Mouse (Mus musculus) adrenal gland (tissue): ENCODE data around the gene Dennd5b.
"Not testable (repeated sequence)": the region's sequence is repeated elsewhere in the genome, so short reads cannot be mapped to it uniquely, and the experiment has no call there.

Experiments
- intact Hi-C: fragments of 180-260 bp; cut with DNase I; formaldehyde crosslinking; loops from one replicate; pipeline ENCODE4 v1.15.1; 2025

Gene Dennd5b

DNA sequence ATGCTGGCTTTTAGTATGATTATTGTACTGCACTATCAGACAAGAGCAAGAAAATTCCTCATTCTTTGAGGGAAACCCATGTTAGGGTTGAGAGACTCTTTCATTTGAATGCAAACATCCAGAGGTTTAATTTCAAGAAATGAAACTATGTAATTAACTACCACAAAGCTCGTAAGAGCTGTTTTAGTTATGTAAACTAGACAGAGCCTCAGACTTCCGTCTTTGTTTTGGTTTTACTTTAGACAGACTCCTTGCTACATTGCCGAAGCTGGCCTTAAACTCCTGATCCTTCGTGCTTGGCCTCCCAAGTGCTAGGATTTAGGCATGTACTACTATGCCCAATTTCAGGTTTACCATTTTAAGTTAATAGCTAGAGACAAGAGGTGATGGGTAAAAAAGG is 61.4 kb downstream of the Dennd5b start:
- intact Hi-C loops, result no loop called here

DNA sequence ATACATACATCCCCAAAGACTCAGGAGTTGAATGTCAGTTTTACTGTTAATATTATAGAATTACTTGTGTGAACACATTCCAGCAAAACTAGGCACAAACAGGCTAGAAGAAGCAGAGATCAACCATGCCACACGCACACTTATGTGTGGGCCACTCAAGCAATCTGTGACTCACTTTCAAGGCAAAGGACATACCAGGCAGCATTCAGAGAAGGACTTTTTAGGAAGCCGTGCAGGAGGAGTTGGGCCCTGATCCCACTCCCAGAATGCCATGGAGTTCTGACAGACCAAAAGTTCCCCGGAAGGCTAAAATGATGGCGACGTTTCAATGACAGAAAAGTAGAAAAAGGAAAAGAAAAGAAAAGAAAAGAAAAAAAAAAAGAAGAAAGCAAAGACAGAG is 69.3 kb downstream of the Dennd5b start:
- intact Hi-C loops, result no loop called here

DNA sequence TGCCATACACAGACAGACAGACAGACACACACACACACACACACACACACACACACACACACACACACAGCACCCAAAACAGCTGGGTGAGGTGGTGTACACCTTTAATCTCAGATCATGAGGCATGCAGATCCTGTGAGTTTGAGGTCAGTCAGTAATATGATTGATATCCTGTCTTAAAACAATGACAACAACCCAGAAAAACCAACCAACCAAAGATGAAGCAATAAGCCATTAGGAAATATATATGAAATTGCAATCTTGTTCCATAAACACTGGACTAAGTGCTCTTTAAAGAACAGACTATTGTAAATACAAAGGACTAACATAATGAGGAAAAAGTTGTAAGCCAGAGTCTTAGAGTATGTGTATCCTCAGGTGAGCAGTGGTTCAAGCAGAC is 70.1 kb downstream of the Dennd5b start:
- intact Hi-C loops, result no loop called here

DNA sequence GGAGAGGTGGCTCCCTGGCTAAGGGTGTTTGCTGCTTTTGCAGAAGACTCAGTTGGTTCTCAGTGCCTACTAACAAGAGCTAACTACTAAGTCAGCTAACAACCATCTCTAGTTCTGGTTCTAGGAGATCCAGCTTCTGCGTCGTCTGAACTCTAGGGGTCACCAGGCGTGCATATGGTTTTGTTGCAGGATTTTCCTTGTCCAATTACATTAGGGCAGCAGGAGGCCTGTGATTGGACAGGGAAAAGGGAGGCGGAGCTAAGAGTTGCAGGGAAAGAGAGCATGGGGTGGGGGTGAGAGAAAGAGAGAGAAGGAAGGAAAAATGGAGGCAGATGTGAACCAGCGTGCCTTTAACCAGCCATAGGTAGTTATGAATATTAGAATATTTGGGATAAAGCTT is 83.0 kb downstream of the Dennd5b start:
- intact Hi-C loops, result no loop called here

DNA sequence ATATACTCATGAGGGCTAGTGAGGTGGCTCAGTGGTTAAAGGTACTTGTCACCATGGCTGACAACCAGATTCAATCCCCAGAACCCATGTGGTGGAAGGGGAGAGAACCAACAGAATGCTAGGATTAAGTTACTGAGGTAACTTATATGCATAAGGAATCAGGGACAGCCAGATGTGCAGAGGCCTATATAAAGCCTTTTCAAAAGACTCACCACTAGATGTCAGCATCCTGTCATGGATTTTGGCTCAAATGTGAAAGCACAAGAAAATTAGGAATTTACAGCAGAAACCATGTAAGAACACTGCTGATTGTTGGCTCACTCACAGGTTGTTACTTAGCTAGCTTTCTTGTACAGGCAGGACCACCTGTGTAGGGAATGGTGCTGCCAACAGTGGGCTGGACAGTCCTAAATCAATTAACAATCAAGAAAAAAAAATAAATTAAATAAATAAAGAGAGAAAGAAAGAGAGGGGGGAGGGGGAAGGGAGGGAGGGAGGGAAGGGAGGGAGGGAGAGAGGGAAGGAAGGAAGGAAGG is 90.6 kb downstream of the Dennd5b start:
- intact Hi-C loops, result loop anchor here (5.0 kb wide), 1 partner anchor 46 kb away; no protein-coding TSS in a partner anchor

DNA sequence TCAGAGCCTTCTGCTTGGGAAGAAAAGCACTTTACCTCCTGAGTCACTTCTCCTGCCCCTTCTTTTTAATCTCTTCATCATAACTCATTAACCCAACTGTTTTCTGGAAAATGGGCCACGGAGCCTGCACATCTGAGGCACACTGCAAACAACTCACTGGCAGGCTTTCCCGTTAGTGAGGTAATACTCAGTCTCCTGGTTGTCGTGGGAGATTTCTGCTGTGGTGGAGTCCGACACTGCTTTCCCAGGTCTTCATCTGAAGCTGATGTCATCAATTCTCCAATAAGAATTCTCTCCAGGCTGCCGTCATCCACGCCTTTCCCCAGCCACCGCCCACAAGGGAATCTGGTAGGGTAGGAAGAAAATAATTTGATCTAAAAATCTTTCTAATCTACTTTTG is 96.5 kb downstream of the Dennd5b start:
- intact Hi-C loops, result no loop called here

DNA sequence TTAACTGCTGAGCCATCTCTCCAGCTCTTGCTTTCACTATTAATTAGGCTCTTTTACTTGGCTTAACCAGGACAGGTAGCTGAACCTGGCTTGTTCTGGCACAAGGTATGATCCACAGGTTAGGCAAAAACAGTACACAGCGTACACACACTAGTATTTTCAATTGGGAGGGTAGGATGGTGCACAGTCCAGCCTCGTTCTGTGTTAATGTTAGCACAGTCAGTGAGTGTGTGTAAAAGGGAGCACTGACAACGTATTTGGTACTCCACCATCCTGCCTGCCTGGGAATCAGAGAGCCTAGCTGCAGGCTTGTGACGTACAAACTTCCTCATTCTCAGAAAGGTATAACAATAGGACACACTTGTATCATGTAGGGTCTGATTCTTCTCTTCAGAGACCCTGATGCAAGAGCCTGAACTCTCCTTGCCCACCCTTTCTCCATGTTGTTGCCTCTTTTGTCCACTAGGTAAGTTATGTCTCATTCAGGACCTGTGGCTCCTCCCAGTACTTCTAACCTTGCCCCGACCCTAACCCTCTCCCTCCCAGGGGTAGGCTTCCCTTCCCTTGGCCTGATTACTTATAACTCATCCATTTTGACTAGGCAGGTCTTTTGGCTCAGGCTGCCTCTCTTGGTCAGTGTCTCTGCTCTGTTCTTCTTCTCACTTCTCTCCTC is 107.0 kb downstream of the Dennd5b start:
- intact Hi-C loops, result no loop called here

DNA sequence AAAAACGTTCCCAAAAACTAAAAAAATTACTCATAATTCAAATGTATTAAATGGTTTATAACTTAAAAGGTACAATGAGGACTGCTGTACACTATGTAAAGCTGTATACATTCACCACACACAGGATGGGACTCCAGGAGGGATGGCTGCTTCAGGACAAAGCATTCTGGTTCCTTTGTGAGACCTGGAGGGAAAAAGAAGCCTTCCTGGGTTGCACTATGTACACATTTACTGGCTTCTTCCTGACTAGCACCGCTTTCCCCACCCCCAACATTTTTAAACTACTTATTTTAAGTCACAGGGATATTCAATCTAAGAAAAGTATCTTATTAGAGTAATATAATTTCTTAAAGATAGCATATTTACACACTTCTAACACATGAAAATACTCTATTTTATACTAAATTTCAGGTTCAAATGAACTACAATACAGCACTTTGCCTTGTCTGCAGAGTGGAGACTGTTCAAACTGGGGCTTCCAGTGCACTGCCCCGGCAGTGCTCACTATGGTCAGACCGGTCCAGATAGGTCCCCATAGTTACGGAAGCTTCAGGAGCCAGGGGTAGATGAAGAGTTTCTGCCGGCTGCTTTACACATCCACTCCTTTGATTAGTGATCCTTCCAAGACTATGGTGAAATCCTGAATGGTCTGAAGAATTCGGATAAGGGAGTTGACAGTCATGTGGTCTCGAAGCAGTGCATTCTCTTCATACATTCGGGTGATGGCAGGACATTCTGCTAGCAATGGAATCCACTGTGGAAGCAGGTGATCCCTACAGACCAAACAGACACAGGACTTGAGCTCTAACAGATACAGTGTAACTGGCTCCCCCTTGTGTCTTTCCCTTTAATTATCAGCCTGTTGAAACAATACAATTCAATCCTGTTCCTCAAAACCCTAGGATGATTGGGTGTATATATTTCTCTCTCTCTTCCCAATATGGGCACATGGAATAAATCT is 108.1 kb downstream of the Dennd5b start:
- intact Hi-C loops, result no loop called here

DNA sequence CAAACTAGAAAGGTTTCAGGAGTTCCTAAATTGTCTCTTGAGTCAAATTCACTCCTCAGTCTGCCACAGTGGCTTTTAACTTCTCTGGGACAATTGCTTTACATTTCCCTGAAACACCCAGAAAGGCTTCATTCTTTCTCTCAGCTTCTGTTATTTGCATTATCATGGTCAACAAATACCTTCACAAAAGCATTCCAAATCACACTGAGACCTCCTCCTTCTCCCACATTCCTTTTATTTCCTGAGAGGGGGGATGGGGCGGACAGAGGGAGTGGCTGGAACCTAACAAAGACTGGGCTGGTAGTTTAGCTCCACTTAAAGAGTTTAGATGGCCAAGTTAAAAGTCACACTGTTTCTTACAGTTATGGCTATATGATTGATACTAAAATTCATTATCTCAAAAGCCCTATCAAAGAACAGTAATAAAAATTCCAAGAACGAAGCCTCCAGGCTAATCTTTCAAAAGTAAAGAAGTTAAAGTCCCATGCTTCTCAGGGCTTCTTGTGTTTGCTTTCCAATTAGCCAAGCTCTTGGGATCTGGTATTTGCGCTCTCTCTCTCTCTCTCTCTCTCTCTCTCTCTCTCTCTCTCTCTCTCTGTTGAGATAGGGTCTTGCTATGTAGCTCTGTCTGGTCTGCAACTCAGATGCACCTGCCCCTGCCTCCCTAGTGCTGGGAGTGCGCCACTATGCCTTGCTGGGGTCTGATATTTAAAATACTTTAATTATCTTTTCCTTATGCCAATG is 108.9 kb downstream of the Dennd5b start:
- intact Hi-C loops, result no loop called here

DNA sequence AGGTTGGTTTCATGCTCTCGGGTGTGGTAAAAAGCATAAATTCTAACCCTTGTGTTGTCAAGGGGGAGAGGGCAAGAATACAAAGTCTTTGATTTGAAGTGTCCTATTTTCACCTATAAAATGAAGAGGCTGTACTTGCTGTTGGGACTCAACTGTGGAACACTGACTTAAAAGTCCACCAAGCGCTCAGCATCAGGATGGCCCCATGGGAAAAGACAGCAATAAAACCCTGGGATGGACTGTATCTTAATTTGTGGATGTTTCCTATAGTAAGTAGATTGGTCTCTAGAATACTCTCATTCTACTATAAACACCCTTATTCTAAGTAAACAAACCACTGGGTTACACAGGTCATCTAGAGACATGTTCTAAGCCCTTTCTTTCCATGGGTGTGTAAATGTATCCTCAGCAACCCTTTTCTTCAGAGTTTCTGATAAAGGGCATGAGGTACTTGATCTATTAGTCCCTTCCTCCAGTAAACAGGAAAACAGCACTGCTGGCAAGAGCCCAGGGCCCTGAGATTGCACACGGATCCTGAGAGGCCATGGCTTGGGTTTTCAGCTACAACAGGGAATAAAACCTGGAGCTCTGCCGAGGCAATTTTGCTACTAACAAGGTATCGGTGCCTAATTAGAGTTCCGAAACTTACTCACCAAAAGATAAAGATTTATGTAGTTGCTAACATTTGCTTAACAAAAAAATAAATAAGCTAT is 109.7 kb downstream of the Dennd5b start:
- intact Hi-C loops, result no loop called here

DNA sequence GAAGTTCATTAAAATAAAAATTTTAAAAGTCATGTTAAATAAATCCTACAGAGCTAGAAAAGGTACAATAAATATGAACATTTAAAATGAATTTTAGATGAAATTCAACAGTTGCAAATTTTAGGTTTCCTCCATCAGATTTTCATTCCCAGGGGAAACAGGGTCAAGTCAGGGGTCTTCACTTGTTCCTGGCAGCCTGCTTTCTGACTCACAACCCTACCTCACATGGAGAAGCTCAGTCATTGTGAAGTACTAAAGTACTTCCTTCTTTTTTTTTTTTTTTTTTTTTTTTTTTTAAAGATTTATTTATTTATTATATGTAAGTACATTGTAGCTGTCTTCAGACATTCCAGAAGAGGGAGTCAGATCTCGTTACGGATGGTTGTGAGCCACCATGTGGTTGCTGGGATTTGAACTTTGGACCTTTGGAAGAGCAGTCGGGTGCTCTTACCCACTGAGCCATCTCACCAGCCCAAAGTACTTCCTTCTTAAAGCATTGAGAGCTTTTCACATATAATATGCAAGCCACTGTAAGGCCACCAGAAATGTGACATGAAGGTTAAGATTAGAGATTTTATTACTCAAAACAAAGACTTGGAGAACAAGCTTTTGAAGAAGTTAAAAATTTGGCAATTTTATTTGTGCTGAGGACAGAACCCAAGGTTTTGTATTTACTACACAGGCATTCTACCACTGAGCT is 111.5 kb downstream of the Dennd5b start:
- intact Hi-C loops, result not testable (repeated sequence)

DNA sequence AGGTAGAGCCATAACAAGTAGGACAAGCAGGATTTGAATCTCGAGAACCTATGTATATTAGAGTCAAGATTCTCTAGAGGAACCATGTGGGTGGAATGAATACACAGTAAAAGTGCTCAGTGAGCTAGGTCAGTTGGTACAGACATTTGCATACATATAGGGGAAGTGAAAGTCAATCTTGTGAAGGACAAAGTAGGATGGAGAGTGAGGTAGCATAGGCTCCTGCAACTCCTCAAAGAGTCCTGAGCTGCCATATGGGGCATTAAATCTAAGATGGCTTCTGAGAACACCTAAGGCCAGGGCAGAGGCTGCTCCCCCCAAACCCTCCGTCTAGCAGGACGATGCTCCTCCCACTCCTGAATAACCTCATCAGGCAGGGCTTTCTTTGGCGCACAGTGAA is 115.5 kb downstream of the Dennd5b start:
- intact Hi-C loops, result no loop called here

DNA sequence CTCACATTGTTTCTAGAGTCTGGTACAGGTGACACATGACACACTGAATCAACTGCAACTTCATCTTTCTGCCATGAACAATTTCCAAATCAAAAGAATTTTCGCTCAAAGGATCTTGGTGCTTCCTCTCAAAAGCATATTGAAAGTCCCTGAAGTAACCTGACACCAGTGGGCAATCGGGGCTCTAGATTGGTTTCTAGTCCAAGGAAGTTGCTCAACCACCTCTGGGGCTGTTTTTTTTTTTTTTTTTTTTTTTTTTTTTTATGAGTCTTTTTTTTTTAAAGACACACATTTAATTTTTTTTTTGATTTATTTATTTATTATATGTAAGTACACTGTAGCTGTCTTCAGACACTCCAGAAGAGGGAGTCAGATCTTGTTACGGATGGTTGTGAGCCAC is 121.0 kb downstream of the Dennd5b start:
- intact Hi-C loops, result no loop called here

DNA sequence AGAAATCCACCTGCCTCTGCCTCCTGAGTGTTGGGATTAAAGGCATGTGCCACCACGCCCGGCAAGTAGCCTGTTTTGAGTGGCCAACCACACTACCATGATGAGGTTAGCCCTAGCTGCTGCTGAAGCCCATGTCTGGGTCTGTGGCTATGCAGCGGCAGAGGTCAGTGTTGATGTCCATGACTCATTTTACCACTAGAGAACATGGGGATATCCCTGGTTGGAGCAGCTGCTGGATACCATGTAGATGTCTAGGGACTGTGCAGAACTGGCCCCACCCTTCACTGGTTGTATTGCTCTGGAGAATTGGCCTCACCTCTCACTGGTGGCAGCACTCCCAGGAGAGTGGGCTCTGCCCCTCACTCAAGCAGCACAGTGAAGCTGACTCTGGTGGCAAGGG is 126.4 kb downstream of the Dennd5b start:
- intact Hi-C loops, result no loop called here

DNA sequence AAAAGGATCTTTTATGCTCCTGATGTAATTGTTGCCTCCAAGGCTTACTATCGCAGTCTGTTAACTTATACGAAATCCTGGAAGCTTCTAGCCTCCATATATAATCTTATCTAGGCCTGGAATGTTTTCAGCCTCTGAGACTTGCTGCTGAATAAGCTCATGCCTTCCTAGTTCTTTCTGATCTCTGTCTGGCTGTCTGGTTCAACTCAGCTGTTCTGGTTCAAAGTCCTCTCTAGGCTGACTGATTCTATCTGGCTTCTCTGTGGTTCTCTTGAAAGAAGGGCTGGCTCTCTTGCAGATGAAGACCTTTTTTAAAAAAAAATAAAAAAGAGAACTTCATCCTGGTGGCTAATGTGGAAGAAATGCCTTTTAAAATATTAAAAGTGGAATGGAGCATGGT is 128.6 kb downstream of the Dennd5b start:
- intact Hi-C loops, result no loop called here

DNA sequence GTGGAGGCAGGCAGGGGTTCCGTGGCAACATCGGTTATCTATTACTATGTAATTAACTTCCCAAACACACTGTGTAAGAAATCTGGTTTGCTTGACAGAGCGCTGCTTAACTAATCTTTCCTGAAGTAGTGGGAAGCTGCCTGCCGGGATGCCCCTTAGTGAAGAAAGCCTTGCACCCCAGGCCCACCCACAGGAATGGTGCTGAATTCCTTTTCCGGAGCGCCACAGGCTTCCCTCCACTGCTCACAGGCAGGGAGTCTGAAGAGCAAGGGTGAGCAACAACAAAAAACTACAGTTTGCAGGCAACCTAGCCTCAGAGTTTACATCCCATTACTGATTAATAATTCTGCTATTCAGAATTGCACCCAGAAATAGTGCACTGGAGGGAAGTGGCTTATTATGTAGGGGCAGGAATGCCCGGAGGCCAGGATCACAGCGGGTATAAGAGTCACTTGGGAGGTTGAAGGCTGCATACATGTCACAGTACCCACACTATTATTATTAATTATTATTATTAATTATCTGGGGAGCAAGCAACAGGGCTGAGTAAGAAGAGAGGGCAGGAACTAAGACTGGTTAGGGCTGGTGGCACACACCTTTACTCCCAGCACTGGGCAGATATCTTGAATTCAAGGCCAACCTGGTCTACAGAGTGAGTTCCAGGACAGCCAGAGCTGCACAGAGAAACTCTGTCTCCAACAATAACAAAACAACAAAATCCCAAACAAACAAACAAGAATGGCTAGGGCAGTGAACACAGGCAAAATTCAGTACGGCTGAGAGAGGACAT is 129.2 kb downstream of the Dennd5b start:
- intact Hi-C loops, result no loop called here

DNA sequence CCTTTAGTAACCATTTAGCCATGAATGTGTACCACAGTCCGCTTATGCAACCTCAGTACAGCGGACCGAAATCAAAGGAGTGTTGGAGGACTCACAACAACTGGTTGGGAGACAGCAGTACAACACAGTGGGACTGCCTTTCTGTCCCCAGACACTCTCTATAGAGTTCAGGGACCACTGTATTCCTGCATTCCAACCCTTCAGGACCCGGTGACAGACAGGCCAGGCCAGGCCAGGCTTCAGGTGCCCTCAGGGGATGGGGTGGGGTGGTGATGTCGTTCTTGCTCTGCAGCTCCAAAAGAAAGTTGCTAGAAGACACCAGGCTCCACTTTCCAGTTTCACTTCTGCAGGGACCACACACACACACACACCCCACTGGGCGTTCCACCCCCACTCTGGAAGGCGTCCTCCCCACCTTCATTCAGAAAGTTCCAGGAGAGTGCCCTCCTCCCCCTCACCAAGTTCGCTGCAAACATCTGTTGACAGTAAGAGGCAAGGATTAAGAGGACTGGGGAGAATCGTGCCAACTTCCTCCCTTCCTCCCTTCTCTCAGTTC is 130.0 kb downstream of the Dennd5b start:
- intact Hi-C loops, result no loop called here

DNA sequence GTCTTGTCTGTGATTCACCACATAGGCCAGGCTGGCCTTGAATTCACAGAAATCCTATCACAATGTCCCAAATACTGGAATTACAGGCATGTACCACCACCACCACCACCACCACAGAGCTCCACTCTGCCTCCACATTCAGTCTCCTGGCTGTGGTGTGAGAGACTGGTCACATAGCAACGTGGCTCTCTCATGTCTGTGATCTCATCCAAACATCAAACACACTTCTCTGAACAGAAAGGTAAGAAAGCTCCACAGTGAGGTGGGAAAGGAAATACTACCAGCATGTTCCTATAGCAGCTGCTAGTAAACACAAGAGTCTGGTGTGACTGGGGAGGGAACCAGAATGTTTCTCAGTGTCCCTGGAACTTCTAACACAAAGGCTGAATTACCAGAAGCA is 140.2 kb downstream of the Dennd5b start:
- intact Hi-C loops, result no loop called here

DNA sequence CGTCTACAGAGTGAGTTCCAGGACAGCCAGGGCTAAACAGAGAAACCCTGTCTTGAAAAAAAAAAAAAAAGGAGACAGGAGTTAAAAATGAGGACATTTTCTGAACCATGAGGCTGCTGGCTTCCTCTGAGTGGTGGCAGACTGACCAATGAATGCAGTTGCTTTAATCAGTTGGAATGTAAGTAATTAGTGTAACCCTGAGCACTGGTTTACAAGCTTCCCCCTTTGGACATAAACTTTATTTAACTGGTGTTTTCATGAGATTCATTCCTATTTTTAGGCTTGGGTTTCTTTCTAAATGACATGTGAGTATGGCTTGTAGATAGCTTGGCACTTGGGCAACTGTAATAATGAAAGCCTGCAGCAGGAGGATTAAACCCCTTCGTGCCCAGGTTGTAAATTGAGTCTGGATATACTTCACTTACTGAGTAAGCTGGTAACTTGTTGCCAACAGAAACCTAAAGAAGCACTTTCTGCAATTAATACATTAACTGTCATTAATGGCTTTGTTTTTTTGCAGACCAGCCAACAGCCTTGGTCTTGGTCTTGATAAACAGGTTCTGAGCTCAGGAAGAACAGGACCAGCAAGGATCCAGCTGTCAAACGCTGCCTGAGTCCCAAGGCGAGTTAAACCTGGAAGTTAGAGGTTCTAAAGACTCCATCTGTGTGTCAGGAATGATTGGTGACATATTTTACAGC is 141.8 kb downstream of the Dennd5b start:
- intact Hi-C loops, result no loop called here
